Mouse (Mus musculus): ENCODE data around the gene Plin3. TPM values are rescaled to one million over a fixed set of nuclear protein-coding genes. Genes with fewer than 3 reads are reported as not detected.
"Not testable (repeated sequence)": the region's sequence is repeated elsewhere in the genome, so short reads cannot be mapped to it uniquely, and the experiment has no call there.

Gene Plin3
- total RNA-seq, 2 experiments from 2014 or later: 3.1 to 5.9 TPM

DNA sequence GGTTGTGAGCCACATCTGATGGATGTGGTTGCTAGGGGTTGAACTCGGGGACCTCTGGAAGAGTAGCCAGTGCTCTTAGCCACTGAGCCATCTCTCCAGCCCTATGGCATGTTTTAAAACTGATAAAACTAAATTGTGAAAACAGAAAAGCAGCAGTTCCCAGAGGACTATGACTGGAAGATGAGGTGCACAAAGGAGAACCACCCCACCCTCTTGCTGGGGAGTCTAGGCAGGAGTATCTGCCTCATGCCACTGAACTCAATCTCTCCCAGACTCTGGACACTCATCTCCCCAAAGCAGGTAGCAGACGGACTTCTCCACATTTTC, 15.1 kb downstream of the Plin3 start:
- ATAC-seq (replicated peaks; ENCODE audit: low FRiP score, poor library complexity, severe bottlenecking): no peak

GRCm38 (mm10) chr17:56276643-56277566, 15.8 kb downstream of the Plin3 start, which contains the start of gene Ticam1:
Gene Ticam1 (minus strand): TSS chr17:56276786.
- ATAC-seq (replicated peaks; ENCODE audit: low FRiP score, poor library complexity, severe bottlenecking): peak; percentile 77

DNA sequence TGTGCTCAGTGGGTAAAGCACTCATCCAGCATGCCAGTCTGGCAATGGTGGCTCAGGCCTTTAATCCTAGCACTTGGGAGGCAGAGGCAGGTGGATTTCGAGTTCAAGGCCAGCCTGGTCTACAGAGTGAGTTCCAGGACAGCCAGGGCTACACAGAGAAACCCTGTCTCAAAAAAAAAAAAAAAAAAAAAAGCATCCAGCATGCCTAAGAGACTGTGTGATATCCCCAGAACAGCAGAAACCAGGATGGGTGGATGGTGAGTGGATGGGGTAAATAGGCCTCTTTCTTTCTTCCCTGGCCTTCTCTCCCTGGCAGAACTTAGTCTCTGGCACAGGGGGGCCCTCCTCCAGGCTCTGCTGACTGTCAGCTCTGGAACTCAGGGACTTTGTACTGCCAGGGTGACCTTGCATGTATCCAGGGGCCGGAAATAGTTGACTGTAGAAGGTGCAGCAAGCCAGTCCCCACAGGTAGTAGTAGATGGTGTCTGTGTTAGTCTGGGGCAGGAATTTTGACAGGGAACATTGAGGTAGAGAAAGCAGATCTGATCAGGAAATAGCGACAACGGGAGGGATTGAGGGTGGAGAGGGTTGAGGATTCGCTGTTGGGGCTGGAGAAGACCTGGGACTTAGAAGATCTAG, 16.7 kb downstream of the Plin3 start:
- peak; percentile 38; the same call in 1 of the 2 replicates for ATAC-seq (replicated peaks; ENCODE audit: low FRiP score, poor library complexity, severe bottlenecking)

- no peak for ATAC-seq (replicated peaks; ENCODE audit: low FRiP score, poor library complexity, severe bottlenecking)
Measured at GRCm38 (mm10) chr17:56273986-56274385, 18.7 kb downstream of the Plin3 start.

GRCm38 (mm10) chr17:56273482-56273881, 19.2 kb downstream of the Plin3 start:
- ATAC-seq (replicated peaks; ENCODE audit: low FRiP score, poor library complexity, severe bottlenecking): no peak

GRCm38 (mm10) chr17:56272644-56273043, 20.0 kb downstream of the Plin3 start:
- ATAC-seq (replicated peaks; ENCODE audit: low FRiP score, poor library complexity, severe bottlenecking): no peak

DNA sequence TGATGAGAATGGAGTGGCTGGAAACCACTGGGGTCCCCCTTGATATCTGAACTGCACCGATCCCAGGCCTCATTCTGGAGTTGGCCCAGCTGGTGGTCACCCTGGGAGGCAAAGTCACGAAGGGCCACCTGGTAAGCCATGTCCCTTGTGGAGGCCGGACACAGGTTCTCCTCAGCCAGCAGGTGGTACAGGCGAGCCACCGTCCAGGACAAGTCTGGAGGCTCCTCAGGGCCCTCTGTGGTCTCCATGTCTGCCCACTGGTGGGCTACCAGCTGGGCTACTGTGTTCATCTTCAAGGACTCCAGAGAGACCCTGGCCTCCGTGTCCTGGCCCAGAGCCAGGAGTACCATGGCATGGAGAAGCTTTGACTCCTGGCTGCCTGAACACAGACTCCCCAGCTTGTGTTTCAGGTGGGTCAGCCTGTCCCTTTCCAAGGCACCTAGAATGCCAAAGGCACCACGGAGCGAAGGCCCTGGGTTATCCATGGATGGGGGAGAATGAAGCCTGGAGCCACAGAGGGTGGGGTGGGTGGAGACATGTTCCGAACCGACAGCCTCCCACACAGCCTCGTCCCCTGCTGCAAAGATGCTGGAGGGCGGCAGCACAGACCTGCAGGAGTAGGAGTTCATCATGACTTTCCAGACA, 20.9 kb downstream of the Plin3 start:
- ATAC-seq (replicated peaks; ENCODE audit: low FRiP score, poor library complexity, severe bottlenecking): no peak

DNA sequence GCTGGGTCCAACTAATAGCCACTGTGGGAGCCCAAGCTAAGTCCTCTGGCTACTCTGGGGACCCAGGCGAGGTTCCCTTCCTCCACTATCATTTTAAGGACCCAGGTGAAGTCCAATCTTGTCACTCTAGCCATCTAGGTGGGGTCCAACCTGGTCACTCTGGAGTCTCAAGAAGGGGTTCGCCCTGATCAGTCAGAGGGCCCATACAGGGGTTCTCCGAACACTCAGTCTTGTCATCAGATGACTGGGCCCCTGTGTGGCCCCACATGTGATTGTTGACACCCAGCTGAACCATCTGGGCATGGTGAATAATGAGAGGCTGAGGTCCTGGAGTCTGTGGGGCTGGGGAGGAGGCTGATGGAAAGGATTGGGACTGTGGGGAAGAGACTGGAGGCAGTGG, 22.9 kb downstream of the Plin3 start:
- ATAC-seq (replicated peaks; ENCODE audit: low FRiP score, poor library complexity, severe bottlenecking): no peak

DNA sequence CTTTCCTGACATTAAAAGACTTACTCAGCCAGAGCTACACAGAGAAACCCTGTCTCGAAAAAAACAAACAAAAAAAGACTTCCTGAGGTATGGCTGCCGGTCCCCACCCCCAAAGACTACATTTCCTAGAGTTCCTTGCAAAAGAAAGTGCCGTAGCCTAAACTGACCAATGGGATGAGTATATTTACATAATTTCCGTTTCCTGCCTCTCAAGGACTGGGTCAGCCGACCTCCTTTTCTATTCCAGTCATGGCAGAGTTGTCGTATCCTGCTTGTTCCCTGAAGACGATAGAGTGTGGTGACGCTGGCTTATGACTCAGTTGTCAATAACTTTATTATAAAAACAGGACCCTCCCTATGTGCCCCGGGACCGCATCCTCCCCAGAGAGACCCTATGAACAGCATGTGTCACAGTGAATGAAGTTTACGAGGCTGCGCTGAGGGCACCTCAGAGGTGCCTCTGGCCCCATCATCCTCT, 23.5 kb downstream of the Plin3 start:
- peak; percentile 78 for ATAC-seq (replicated peaks; ENCODE audit: low FRiP score, poor library complexity, severe bottlenecking)

DNA sequence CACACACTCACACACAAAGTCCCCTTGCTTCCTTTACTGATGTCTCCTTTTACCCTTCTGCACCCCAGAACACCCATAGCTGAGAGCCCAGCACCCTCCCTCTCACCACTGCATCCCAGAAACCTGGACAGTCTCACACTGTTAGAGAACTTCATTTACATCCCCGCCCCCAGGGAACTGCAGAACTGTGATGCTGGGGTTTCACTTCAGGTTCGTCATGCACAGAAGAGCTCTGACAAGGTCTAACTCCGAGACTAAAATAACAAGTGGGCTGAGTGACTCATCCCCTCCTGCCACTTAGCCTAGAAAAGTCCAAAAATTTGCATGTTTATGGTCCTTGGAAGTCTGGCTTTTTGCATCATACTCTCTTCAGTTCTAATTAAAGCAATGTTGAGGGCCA, 26.4 kb downstream of the Plin3 start:
- no peak for ATAC-seq (replicated peaks; ENCODE audit: low FRiP score, poor library complexity, severe bottlenecking)

- ATAC-seq (replicated peaks; ENCODE audit: low FRiP score, poor library complexity, severe bottlenecking): no peak
Measured at GRCm38 (mm10) chr17:56265869-56266268, 26.8 kb downstream of the Plin3 start.

- ATAC-seq (replicated peaks; ENCODE audit: low FRiP score, poor library complexity, severe bottlenecking): no peak
Measured at GRCm38 (mm10) chr17:56265011-56265410, 27.7 kb downstream of the Plin3 start.

- ATAC-seq (replicated peaks; ENCODE audit: low FRiP score, poor library complexity, severe bottlenecking): peak; percentile 86
Measured at GRCm38 (mm10) chr17:56264020-56264419, 28.7 kb downstream of the Plin3 start.

GRCm38 (mm10) chr17:56262645-56263094, 30.0 kb downstream of the Plin3 start:
- no peak for ATAC-seq (replicated peaks; ENCODE audit: low FRiP score, poor library complexity, severe bottlenecking)

- ATAC-seq (replicated peaks; ENCODE audit: low FRiP score, poor library complexity, severe bottlenecking): no peak
Measured at GRCm38 (mm10) chr17:56261166-56261565, 31.5 kb downstream of the Plin3 start.

DNA sequence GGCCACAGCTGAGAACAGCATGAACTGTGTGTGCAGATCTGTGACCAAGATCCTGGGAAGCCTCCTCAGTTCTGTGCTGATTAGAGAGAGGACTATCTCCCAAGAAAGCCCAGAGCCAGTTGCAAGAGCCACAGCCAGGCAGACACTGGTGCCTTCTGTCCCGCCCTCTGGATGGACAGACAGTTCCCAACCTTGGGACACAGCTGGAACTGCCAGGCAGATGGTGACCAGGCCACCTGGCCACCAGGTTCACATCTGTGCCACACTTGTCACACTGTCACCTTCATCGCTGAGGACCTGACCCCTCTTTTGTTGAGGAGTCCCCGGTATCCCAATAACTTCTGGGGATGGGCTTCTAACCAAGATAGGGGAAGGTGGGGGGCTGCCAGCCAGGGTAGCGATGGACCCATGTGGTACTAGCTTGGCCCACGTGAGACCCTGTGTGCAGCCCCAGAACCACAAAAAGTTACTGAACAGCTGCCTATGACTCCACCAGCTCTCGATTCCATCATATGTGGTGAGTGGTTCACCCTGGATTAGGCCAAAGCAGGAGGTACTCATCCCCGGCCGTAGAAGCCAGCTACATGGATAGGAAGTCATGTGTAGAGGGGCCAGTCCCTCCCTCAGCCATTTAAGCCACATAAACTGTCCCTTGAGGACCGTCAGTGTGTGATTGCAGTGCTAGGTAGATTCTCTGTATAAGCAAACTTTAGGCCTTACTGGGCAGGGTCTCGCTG, 33.2 kb downstream of the Plin3 start:
- ATAC-seq (replicated peaks; ENCODE audit: low FRiP score, poor library complexity, severe bottlenecking): no peak

DNA sequence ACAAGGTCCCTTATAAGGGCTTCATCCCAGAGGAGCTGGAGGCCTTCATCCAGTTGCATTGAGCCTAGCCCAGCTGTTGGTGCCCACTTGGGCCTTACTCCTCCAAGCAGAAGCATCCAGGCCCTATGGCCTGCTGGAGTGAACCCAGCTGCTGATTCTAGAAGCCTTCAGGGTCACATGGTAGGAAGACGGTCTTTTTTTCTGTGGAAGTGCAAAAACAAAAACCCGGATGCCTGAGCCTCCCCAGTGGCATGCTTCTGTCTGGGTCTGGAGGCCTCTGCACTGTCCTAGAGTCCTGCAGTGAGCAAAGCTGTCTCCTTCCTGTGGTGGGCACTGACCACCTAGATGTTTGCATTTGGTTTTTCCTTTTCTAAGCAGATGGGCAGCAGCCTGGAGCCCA, 33.9 kb downstream of the Plin3 start:
- ATAC-seq (replicated peaks; ENCODE audit: low FRiP score, poor library complexity, severe bottlenecking): not testable (repeated sequence)

DNA sequence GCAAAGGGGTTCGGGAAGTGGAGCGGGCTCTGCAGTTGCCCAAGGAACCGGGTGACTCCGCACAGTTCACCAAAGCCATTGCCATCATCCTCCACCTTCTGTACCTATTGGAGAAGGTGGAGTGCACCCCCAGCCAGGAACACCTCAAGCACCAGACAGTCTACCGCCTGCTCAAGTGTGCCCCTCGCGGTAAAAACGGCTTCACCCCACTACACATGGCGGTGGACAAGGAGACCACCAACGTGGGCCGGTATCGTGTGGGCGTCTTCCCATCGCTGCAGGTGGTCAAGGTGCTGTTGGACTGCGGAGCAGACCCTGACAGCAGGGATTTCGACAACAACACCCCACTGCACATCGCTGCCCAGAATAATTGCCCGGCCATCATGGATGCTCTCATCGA, 34.4 kb downstream of the Plin3 start:
- ATAC-seq (replicated peaks; ENCODE audit: low FRiP score, poor library complexity, severe bottlenecking): not testable (repeated sequence)

DNA sequence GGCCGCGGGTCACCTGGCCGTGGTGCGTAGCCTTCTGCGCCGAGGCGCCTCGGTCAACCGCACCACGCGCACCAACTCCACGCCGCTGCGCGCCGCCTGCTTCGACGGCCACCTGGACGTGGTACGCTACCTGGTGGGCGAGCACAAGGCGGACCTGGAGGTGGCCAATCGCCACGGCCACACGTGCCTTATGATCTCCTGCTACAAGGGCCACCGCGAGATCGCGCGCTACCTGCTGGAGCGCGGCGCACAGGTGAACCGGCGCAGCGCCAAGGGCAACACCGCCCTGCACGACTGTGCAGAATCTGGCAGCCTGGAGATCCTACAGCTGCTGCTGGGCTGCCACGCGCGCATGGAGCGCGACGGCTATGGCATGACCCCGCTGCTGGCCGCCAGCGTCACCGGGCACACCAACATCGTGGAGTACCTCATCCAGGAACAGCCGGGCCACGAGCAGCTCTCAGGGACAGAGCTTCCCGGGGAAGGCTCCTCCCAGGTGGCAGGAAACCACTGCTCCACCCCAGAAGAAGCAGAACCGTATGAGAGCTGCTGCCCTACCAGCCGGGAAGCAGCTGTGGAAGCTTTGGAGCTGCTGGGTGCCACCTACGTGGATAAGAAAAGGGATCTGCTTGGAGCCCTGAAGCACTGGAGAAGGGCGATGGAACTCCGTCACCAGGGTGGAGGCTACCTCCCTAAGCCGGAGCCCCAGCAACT, 35.3 kb downstream of the Plin3 start:
- no peak for ATAC-seq (replicated peaks; ENCODE audit: low FRiP score, poor library complexity, severe bottlenecking)
